Mouse (Mus musculus) spleen, adult 2 months (tissue): ENCODE measurements around the gene Stk4.

Source experiments
- CTCF ChIP-seq: fragments of 200-500 bp; IDR thresholded peaks from 2 replicates; pipeline ENCODE4 v1.5.1; 2011; ENCODE audit warnings: mild to moderate bottlenecking, inconsistent platforms; ENCODE audit not compliant: insufficient read depth, insufficient read length, insufficient replicate concordance; ENCODE audit errors: extremely low read depth
- POLR2A ChIP-seq: fragments of 200-500 bp; IDR thresholded peaks from 2 replicates; pipeline ENCODE4 v1.6.1; 2011; ENCODE audit warnings: low read depth, low read length, inconsistent platforms

DNA sequence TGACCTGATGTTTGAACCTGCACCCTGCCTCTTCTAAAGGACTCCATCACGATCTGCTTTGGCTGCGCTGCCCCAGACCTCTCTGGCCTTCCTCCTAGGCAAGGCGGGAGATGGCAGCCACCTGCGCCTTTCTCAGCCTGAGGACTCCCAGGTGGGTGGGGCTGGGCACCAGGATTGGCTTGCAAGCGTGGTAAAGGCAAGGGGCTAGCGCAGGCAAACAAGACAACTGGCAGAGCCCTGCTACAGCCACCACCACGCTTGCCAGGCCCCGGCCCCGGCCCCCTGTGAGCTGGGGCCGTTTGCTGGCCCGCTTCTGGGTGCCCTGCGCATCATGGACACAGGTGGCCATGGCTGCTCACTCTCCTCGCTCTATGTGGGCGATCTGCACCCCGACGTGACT, 45.0 kb upstream of the Stk4 start, which contains the start of gene Pabpc1l:
- TF ChIP-seq CTCF (no peak), POLR2A (no peak)
